Mouse (Mus musculus) heart, adult 2 months (tissue): ENCODE results near the gene Gm45808. TPM values are rescaled to one million over a fixed set of nuclear protein-coding genes. Genes with fewer than 3 reads are reported as not detected.
A peak's percentile ranks its signal among the peaks of the same experiment; 100 is the strongest.

Source experiments
- DNase-seq, 2 experiments: peaks; one replicate each; pipeline ENCODE4 v3.0.0; 2021
- H3K27ac ChIP-seq: fragments of 200-600 bp; 2 replicates; pipeline ENCODE4 v1.8.1; 2022
- H3K27me3 ChIP-seq: fragments of 200-500 bp; 2 replicates; pipeline ENCODE4 v1.6.1; 2012; ENCODE audit warnings: mild to moderate bottlenecking, low read length, inconsistent platforms, mixed read lengths; ENCODE audit not compliant: control insufficient read depth, insufficient read depth
- H3K36me3 ChIP-seq: fragments of 200-500 bp; 2 replicates; pipeline ENCODE4 v1.6.1; 2012; ENCODE audit warnings: low read length, inconsistent platforms; ENCODE audit not compliant: control insufficient read depth, insufficient read depth
- H3K4me1 ChIP-seq: fragments of 200-500 bp; 2 replicates; pipeline ENCODE4 v1.6.1; 2011; ENCODE audit warnings: low read length; ENCODE audit not compliant: control insufficient read depth, insufficient read depth
- H3K4me3 ChIP-seq: fragments of 200-600 bp; 2 replicates; pipeline ENCODE4 v1.8.1; 2022
- H3K79me2 ChIP-seq: fragments of 200-500 bp; replicated peaks from 2 replicates; pipeline ENCODE4 v1.6.1; 2012; ENCODE audit warnings: mild to moderate bottlenecking, inconsistent platforms, low read length, moderate library complexity, mixed read lengths; ENCODE audit not compliant: control insufficient read depth, insufficient read depth
- H3K9ac ChIP-seq: fragments of 200-500 bp; 2 replicates; pipeline ENCODE4 v1.6.1; 2012; ENCODE audit warnings: low read depth, mild to moderate bottlenecking, control low read depth, inconsistent platforms, low read length, mixed read lengths
- CTCF ChIP-seq: fragments of 200-600 bp; IDR thresholded peaks from 2 replicates; pipeline ENCODE4 v1.8.1; 2022; ENCODE audit warnings: antibody characterized with exemption, mild to moderate bottlenecking, moderate library complexity
- EP300 ChIP-seq: fragments of 200-500 bp; IDR thresholded peaks from 2 replicates; pipeline ENCODE4 v1.6.1; 2011; ENCODE audit warnings: low read depth, low read length, control low read depth; ENCODE audit not compliant: insufficient read depth
- POLR2A ChIP-seq: fragments of 200-500 bp; IDR thresholded peaks from 2 replicates; pipeline ENCODE4 v1.6.1; 2011; ENCODE audit warnings: mild to moderate bottlenecking, low read depth, low read length, control low read depth; ENCODE audit not compliant: insufficient read depth
- WGBS: fragments of 180-500 bp; shearing (Covaris S2); methylation state at CpG from one replicate; pipeline ENCODE4 v1.1.7; 2018; 5-methylcytosine and 5-hydroxymethylcytosine counted together
- intact Hi-C: fragments of 180-260 bp; cut with DNase I; formaldehyde crosslinking; loops from one replicate; pipeline ENCODE4 v1.15.1; 2025
- polyA plus RNA-seq: library from polyadenylated mRNA; depleted of rRNA; stranded (reverse); fragments of >200 nt; gene quantifications from 2 replicates; pipeline ENCODE4 v1.2.3, GENCODE M21; 2012
- total RNA-seq, 2 experiments: library from RNA; stranded (reverse); gene quantifications; 2 replicates each; pipeline ENCODE4 v1.2.3; 2021

Gene Gm45808
- total and polyA plus RNA-seq, 3 experiments = 1.6 to 8.1 (median 4.8) TPM

- under 1% methylated on average over 43 of the region's 43 CpGs for WGBS
- Histone ChIP-seq H3K4me1 (peaks cover 15% of the 10 kb centered on the region), H3K36me3 (peaks cover 12% of the 10 kb centered on the region), H3K79me2 (no peaks in the 10 kb centered on the region), H3K4me3 (peak overlapping the region; percentile 59), H3K27ac (peak overlapping the region; percentile 96), H3K9ac (peak overlapping the region; percentile 72), H3K27me3 (no peaks in the 10 kb centered on the region)
- peak; percentile 87 to 88 for DNase-seq
- intact Hi-C loops = loop anchor here (1.0 kb wide), 1 partner anchor 25 kb away; the partner anchor contains the start of gene Gys1
- peak; percentile 34 for TF ChIP-seq POLR2A
- TF ChIP-seq EP300 = 0 out of 2 replicates have a peak, but pooled peaks have one; percentile 6
- TF ChIP-seq CTCF = no peak
Observed at GRCm38 (mm10) chr7:45458748-45459563, 27.7 kb downstream of the Gm45808 start.

DNA sequence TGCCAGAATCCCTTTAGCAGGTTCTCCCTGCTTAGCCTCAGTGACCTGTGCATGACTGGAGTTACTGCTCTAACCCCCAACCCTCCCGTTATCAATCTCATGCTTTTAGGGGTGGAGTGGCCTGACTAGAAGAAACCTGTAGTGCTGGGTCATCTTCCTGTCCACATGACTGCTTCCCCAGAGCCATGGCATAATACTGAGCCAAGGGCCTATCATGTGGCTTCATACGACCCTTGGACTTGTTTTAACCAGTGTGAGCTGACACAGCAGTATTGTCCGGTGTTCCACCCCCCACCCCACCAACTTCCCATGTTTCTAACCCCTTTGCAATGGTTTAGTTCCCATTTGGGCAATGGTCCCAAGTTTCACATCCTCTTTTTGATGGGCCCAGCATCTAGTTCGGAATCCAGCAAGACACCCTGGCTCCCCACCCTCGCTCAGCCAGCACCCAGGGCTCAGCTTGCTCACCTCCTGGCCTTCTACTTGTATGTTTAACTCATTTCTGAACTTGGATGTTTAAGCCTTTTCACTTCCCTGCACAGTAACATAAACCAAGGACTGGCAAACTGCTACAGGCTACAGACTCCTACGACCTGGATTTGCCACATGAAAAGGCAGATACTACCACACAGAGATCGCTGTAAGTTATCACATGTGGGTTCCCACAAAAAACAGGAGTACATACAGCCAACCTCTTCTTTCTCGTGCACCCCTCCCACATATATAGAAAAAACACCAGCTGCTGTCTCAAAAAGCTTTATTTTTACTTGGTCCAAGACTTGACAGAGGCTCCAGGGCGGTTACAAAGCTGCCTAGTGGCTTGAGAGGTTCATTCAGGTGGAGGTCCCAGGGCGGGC, 29.2 kb downstream of the Gm45808 start:
- H3K9ac ChIP-seq = no peak overlapping the region
- H3K4me3 ChIP-seq = peak overlapping the region; percentile 59; the same call in 1 of the 2 replicates
- peaks cover 12% of the 10 kb centered on the region for H3K36me3 ChIP-seq
- intact Hi-C loops = no loop called here
- H3K27ac ChIP-seq = peak overlapping the region; percentile 54
- peak; percentile 43 to 58 for DNase-seq
- TF ChIP-seq POLR2A (peak; percentile 46), CTCF (no peak), EP300 (peak; percentile 76; the same call in 1 of the 2 replicates)
- WGBS = 37% methylated on average over 10 of the region's 10 CpGs
- H3K4me1 ChIP-seq = peaks cover 15% of the 10 kb centered on the region
- H3K27me3 ChIP-seq = no peaks in the 10 kb centered on the region
- no peaks in the 10 kb centered on the region for H3K79me2 ChIP-seq

DNA sequence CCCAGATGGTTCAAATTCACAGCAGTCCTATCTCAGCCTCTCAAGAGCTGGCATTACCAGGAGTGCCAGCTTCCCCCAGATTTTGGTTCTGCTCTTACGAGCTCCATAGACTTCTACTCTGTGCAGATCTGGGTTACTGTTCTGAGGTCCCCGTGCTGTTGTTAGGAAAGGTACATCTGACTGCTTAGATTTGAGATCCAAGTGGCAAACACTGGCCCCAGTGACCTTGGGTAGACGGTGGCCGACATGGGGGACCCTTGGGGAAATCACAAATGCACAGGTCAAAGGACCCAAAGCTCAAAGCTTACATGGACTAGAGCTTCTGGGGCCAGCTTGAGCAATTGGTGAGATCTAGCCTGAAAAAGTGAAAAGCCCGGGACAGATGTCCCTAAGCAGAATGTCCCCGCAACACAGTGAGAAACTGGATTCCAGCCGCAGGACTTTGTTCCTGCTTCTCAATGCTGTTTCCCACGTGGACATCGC, 29.8 kb downstream of the Gm45808 start:
- Histone ChIP-seq H3K79me2 (no peaks in the 10 kb centered on the region), H3K4me1 (peaks cover 15% of the 10 kb centered on the region), H3K27ac (peak overlapping the region; percentile 52; the same call in 1 of the 2 replicates), H3K9ac (no peak overlapping the region), H3K36me3 (peaks cover 12% of the 10 kb centered on the region), H3K4me3 (no peak overlapping the region), H3K27me3 (no peaks in the 10 kb centered on the region)
- intact Hi-C loops = no loop called here
- DNase-seq = no peak
- TF ChIP-seq CTCF (no peak), POLR2A (no peak), EP300 (no peak)
- 37% methylated on average over 9 of the region's 9 CpGs for WGBS

DNA sequence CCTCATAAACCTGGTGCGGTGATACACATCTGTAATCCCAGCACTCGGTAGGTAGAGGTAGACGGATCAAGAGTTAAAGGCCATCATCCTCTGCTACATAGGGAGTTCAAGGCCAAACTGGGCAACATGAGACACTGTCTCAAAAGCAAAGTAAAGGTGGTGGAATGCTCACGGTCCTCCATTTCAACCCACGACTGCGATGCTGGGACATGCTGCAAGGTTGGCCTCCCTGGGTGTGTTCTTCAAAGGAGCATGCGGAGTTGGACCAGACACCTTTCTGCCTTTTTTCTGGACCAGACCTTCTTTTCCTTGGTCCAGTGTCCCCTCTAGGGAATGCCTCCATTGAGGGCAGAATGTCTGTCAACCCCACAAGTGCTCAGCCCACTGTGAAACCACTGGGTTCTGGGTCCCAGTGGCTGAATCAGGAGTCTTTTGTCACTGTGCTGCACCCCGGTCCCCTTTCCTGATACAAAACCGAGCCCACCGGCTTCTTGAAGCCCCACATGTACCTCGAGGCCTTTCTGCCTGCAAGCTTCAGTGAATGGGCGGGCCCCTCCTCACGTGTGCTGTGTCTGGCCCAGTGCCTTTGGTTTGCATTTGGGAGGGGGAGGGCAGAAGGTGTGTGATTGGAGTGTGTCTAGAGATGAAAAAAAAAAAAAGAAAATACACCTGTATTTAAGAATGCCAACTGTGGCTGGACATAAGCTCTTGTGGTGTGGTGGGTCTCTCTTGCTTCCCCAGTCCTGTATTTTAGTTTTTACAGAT, 30.5 kb downstream of the Gm45808 start:
- Histone ChIP-seq H3K9ac (no peak overlapping the region), H3K4me1 (peaks cover 14% of the 10 kb centered on the region), H3K27me3 (no peaks in the 10 kb centered on the region), H3K27ac (no peak overlapping the region), H3K4me3 (no peak overlapping the region), H3K36me3 (peaks cover 12% of the 10 kb centered on the region), H3K79me2 (no peaks in the 10 kb centered on the region)
- intact Hi-C loops = no loop called here
- no peak for TF ChIP-seq EP300
- TF ChIP-seq CTCF = no peak
- no peak for TF ChIP-seq POLR2A
- WGBS = 81% methylated on average over 13 of the region's 13 CpGs
- no peak for DNase-seq

DNA sequence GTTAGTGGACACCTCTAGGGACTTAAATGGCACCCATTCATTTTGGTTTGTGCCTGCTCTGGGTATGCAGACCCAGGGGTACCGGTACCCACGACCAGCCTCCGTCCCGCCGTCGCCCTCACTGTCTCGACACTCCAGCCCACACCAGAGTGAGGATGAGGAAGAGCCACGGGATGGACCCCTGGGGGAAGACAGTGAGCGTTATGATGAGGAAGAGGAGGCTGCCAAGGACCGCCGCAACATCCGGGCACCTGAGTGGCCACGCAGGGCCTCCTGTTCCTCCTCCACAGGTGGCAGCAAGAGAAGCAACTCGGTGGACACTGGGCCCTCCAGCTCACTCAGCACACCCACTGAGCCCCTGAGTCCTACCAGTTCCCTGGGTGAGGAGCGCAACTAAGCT, 31.6 kb downstream of the Gm45808 start:
- TF ChIP-seq EP300 (no peak), POLR2A (no peak), CTCF (no peak)
- no peak overlapping the region for H3K4me3 ChIP-seq
- no peak overlapping the region for H3K9ac ChIP-seq
- DNase-seq = no peak
- no peaks in the 10 kb centered on the region for H3K27me3 ChIP-seq
- H3K27ac ChIP-seq = no peak overlapping the region
- peaks cover 6% of the 10 kb centered on the region; the same call in 1 of the 2 replicates for H3K4me1 ChIP-seq
- no peaks in the 10 kb centered on the region for H3K79me2 ChIP-seq
- intact Hi-C loops = no loop called here
- peaks cover 12% of the 10 kb centered on the region for H3K36me3 ChIP-seq
- WGBS = 84% methylated on average over 15 of the region's 15 CpGs
